Mouse (Mus musculus) ovary, postnatal 10 days (tissue): ENCODE data around the gene Rere.

Source experiments
- DNase-seq: peaks from one replicate; pipeline ENCODE4 v3.0.0; 2022; ENCODE audit warnings: low spot score

Gene Rere

DNA sequence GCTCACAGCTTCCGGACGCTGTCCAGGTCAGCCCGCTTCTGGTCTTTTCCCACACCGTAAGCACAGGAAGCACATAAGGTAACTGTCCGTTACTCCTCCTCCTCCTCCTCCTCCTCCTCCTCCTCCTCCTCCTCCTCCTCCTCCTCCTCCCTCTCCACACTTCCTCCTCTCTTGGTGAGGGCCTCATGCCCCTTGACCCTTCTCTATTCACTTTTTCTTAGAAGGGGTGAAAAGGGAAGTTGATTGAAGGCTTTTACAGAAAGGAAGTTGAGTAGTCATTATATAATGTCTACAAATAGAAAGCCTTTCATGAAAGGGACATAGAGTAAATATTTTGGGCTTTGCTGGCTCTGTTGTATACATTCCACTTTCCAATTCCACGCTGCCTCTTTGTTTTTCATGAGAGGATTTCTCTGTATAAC, 68.2 kb downstream of the Rere start:
- no peak for DNase-seq

DNA sequence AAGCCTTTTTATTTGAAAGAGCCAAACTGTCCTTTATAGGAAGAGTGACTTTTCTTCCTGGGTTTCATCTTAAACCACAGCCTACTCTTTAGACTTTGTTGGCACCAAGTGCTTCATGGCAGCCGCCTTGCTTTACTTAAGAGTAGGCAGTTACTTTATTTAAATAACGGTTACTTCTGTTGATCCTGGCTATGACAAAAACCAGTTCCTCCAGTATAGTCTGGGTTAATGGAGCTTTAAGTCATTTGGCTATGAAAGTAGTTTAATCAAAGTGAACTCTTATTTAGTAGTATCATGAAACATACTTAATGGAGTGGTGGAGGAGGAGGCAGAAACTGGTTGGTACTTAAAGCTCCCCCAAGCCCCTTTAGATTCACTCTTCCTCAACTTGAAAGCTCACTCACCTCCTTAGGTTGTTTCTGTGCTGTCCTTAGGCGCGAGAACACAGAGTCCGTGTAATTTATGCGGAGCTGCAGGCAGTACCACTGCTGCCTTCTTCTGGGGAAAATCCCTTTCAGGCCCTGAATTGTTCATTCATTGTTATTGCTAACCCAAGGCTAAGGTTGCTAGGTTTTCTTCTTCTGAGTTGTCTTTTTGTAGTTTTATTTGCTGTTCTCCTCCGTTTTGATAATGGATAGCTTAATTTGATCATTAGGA, 70.1 kb downstream of the Rere start:
- no peak for DNase-seq

DNA sequence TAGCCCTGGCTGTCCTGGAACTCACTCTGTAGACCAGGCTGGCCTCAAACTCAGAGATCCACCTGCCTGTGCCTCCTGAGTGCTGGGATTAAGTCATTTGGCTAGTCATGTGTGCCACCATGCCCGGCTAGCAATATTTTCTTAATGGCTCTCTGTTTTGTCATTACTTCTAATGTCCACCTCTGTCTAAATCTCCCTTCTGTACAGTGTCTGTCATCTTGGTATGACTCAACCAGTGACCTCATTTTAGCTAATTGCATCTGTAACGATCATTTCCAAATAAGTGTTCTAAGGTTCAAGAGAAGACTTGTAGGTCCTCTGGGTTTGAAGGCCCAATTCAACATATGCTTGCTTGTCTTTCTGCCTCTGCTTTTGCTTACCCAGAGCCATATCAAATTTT, 71.3 kb downstream of the Rere start:
- DNase-seq: no peak

DNA sequence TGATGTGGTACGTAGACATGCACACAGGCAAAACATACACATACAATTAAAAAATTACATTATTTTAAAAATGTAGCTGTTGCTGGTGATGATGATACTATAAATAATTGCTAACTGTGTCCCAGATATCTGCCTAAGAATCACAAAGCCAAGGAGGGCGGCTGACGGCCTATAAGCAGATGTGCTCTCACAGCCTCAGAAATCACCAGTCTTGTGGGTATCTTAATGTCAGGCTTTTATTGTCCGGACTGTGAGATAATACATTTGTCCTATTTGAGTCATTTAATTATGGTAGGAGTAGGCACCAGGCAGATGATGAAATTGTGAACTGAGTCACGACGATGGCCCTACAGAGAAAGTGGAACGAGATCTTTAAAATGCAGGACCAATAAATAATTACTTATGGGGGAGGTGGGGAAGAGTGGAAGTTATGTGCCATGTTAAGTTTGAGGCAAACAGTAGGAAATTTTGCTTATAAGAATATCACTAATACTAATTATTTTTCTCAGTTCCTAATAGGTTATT, 72.0 kb downstream of the Rere start:
- DNase-seq: no peak

DNA sequence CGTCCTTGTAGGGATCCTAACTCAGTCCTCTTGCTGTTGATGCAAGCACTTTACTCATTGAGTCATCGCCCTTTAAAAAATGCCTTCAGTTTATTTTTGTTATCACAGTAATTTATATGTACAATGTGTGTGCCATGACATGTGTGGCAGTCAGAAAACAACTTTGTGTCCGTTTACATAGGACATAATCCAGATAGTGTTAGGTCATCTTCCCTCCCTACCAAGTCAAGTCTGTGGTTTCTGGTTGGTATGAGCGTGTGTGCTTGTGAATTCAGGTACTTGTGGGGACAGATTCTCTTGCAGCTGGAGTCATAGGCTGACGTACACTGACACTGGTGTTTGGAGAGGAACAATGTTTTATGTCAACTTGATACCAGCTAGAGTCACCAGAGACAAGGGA, 74.4 kb downstream of the Rere start:
- DNase-seq: no peak

DNA sequence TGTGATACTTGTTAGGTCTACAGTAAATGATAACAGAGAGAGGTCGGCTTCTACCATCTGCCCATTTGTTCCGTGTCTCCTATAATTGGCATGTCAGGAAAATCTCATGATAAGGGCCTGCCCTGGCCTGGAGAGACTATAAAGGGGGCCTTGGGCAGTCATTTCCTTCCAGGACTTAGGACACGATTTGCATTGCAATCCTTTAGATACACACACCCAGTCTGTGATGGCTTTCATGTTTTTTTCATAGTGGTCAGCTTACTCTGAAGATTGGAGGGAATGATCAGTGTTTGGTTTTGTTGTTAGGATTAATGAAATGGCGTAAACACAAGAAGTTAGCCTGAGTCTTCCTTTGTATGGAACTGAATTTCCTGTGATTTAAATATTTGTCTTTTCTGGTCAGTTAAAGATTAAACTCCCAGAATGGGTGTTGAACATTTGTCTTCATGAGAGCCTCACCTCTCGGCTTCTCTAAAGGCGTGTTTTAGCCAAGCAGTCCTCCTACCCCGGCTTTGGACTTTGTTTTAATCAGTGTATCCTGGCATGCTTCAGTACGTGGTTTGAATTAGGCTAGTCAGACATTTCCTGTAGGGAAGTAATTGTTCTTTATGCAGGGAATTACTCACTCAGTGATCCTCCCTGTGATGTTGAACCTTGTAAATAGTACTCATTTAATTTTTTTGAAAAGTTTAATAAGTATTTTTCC, 80.7 kb downstream of the Rere start:
- DNase-seq: no peak

DNA sequence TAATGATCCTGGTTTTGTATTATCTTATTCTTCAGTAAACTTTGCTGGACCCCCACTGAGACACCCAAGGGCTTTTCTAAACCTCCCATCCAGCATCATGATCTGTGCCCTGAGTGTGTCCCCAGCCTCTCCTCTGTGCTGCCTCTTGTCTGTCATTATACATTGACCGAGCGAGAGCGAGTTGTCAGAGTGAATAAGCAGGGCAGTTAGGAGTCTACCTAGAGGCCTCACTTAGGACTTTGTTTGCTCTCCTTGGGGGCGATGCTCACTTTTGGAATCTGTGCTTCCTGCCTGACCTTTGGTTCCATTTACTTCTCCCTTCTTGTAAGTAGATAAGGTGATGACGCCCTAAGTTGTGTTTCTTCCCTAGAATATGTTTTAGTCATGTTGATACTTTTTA, 81.4 kb downstream of the Rere start:
- no peak for DNase-seq

DNA sequence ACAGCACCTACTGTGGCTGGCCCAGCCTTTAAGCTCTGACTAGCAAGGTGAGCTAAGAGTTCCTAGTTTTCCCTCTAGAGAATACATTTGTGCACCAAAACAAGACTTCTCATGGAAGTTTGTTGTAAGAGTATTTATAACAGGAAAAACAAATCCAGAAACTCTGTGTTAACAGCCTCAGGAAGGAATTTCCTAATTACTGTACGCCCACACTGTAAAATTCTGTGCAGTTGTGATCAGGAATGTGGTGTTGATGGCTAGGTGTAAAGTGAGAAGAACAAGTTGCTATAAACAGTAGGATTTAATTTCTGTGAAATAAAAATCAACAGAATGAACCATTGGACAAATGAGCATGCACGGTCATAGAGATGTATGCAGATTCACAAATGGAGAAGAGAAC, 83.3 kb downstream of the Rere start:
- no peak for DNase-seq

DNA sequence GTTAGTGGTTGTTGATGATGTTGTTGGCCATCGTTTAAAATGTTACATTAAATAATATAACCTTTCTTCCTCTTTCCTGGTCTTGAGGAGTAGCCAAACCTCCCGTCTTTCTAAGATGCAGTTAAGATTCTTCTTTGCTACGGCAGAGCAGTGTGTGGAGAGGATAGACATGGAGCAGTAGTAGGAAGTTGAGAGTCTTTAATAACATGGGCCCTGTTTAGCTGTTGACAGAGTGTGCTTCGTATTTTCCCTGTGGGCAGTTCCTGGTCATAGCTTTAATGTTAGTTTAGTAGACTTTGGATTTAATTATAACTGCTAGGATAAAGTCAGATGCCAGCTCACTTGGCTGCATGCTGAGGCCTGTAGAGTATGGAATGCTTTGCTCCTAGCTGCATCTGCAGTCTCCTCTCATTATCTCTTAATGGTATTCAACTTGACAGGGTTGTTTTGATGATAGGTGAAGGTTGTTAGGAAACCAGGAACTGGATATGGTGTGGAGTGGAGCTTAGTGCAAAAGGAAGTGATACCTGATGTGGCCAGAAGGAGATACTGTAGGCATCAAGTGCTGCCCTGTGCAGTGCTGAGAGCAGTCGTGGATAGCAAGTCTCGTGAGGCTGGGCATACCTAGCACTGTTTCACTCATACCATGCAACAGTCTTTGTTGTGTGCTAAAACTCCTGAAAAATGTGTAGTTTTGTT, 85.2 kb downstream of the Rere start:
- no peak for DNase-seq

DNA sequence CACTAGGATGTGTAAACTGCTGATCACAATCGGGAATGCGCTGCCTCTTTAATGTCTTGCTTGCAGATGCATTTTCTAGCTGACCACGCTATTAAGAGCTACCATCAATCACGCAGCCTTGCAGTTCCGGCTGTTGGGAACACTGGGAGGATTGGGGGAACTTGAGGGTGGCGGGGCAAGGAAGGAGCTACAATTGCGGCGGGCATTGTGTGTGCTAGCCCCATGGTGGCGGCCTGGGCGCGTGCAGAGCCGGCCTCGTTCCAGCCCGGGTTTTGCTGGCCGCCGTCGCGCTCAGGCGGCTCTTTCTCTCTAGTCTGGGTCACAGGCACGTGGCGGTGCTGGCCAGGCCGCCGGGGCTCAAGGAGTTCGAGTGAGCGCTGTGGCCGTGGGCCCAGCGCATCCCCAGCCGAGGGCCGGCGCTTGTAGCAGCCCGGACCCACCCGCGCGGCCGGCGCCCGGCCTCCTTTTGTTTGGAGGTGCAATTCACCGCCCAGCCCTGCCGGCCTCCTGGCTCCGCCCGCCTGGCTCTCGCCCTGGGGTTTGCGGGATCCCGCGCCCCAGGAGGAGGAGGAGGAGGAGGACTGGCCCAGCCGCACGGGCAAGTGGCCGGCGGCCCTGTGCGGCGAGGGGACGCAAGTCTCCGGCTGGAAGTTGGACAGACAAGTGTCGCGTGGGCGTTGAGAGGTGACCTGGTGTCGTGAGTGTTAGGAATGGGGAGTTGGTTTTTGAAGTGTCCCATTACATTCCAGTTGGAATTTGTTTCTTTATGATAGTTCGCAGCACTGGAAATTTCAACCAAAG, 90.3 kb downstream of the Rere start:
- peak; percentile 57 for DNase-seq

DNA sequence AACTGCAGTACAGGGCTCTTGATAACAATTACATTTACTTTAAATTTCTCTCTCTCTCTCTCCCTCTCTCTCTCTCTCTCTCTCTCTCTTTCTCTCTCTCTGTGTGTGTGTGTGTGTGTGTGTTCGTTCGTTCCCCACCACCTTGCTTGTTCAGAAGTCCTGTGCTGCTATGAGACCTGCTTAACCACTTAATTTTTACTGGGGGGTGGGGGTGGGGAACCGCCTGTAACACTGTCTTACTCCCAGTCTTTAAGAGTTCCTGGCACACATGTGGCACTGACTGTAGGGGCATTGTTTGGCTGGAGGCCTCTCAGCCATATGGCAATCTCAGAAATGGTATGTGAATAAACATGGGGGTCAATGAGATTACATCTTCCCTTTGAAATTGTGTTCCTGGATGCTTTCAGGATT, 91.2 kb downstream of the Rere start:
- no peak for DNase-seq

DNA sequence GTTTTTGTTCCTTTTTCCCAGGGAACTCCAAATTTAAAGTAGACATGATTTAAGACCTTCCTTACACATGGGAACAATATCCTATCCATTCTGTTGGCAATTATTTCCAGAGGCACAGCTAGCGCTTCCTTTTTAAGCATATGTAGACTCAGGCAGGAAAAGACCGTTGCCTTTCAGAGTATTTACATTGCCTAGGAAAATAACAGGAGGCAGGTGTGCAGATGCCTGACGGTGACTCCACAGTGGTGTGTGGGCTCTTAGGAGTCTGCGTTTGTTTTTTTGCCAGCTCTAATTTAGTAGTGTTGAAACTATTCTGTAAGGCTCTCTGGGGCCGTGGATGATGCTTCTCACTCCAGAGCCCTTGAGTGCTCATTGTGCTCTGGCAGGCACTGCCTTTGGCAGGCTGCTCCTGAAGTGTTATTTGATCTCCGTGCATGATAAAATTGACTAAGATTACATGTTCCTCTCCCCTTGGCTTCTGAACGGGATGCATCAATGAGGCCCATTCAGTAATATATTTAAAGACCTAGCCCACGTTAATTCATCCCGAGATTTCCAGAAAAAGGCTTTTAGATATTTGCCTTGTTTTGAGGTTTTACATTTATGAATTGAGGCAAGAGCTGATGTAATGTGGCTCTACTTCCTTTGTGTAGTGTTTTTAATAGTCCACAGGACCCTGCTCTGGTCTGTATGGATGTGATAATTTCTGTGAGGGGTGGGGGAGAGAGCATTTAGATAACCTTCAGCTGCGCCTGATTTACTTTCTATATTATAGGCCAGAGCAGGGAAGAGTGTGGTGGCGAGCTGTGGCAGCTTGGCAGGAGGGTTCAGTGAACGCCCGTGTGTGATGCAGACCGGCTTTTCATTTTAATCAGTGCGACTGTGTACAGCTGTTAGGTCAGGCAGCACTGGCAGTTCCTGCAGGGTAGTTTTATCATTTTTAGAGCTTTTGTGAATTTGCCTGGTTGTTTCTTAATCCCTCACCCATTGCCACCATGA, 92.0 kb downstream of the Rere start:
- DNase-seq: peak; percentile 10

DNA sequence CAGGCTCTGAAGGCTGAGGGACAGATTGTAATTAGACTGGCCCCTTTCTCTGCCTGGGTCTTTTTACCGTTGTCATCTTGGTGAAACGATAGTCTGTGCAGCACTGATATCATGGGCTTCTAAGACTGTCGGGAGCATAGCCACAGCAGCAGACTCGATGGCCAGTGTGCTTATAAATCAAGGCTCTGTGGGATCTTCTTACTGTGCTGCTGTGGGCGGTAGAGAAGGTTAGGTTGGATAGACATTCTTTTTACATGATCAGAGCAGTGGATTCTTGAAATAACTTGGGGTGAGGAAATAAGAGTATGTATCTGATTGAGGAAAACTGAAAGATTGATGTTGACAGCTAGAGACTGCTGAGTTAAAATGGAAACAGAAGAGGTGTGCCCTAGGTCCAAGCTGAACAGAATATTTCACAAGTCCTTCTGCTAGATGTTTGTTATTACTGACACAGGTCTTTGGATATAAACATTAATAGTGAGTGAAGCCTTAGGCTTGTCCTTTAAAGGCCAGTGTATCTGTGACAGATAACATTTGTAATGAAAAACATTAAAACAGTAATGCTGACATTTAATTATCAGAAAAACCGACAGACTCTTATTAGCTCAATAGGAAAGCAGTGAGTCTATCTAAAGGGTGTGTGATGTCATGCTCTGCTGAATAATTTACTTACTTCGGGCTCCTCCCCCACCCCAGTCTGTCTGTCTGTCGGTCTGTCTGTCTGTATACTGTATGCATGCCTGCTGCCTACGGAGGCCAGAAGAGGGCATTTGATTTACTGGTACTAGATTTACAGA, 93.4 kb downstream of the Rere start:
- DNase-seq: no peak

DNA sequence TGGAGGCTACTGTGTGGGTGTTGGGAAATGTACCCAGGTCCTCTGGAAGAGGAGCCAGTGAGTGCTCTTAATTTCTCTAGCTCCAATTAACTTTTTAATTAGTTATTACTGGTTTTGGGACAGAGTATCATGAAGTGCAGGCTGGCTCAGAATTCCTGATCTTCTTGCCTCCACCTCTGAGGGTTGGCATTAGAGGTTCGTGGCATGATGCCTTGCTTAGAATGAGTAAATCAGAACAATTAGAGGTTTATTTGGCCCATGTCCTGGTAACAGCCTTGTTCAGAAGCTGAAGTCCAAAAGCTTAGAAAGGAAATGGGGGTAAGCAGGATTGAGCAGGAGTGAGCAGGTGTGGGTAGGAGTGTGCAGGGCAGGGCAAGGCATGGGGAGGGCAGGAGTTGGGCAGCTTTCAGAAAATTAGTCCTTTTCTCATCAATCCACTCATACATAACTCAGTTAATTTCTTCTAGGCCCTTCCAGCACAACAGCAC, 94.0 kb downstream of the Rere start:
- DNase-seq: no peak

DNA sequence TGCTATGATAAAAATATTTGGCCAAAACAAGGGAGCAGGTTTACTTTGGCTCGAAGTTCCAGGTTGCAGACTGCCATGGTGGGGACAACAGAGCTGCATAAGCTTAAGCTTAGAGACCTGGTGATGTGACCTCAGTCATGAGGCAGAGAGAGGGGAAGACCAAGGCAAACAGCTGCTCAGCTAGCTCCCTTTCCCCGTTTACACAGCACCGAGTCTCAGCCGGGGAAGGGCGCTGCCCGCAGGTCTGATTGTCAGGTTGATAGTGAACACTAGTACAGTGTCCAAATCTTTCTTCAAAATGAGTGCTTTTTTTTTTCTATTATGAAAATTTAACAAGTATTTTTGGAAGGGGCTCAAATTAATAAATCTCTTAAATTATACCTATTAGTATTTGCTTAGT, 97.9 kb downstream of the Rere start:
- DNase-seq: no peak

DNA sequence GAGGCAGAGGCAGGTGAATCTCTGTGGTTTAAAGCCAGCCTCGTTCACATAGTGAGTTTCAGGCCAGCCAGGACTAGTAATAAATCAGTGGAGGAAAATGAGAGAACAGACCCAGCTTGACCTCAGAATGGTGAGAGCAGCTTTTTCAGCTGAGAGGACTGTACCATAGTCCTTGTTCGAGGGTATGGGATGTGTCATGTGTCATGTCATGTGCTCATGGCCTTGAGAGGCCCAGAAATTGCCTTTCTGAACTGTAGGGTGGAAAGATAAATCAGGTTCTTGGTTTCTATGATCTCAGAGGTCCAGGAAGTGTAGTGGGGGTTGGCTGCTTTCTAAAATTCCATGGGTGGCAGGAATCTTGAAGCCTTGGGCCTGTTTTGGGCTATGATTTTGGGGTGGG, 98.3 kb downstream of the Rere start:
- DNase-seq: no peak

DNA sequence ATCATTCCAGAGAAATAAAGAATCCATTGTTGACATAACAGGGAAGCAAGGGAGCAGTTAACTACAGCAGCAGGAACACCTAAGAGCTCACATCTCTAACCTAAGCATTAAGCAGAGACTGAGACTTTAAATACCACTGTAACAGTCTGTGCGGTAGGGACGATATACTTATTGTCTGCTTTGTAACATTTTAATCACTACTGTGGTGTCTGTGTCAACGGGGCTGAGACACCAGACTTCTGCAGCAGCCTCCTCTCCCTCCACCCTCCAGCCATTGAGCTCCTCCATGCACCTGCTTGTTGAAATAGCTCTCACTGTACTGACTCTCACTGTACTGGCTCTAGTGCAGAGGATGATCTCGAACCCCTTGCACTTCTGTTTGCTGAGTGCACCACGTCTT, 98.8 kb downstream of the Rere start:
- DNase-seq: no peak

DNA sequence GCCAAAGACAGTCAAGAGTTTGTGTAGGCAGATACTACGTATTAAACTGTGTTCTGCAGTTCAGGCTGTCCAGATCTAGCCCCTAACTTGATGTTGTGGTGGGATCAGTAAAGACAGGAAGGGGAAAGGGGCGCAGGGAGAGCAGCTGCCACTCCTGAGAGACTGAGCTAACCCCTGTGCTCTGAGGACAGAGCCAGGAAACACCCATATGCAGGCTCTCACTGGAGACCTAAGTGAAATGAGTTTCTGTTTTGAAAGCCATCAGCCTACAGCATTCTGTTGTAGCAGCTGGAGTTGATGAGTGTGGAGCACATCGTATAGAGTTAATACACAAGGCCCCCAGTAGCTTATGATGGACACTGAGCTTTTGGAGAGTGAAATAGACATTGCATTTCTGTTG, 101.1 kb downstream of the Rere start:
- DNase-seq: no peak

DNA sequence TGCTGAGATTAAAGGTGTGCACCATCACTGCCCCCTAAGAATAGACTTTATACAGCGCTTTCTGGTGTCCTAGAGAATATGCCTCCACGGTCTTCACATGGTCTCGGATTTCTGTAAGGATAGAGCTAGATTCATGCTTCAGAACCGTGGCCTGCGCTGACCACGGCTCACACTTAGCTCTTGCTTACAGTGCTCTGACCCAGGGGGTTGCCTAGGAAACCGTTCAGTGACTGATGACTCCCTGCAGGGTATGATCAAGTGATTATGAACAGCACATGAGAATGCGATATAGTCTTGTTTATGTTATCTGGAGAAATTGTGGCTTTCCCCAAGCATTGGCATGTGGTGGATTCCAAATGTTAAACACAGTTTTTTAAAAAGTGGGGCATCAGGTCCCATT, 103.0 kb downstream of the Rere start:
- no peak for DNase-seq

DNA sequence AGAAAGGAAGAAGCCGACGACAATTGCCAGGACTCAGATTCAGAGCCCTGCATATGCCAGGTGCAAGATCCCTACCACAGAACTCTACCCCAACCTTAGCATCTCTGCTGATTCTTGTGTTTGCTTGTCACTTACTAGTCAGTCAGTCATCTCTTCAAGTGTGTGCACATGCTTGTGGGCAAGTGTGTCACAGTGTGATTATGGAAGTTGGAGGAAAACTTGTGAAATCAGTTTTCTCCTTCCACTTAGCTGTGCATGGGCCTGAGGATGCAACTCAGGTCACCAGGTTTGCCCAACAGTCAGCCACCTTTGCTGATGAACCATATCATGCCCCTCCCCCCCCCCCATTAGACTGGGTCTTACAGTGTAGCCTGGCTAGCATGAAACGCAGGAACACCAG, 103.5 kb downstream of the Rere start:
- no peak for DNase-seq
